Mouse (Mus musculus) cerebellum, adult 8-10 months (tissue): ENCODE measurements around the gene Gpr161.
"Not testable (repeated sequence)": the region's sequence is repeated elsewhere in the genome, so short reads cannot be mapped to it uniquely, and the experiment has no call there.

Source experiments
- DNase-seq: peaks from one replicate; pipeline ENCODE4 v3.0.0; 2022

Gene Gpr161

GRCm38 (mm10) chr1:165320141-165320934 lies 24.7 kb downstream of the Gpr161 start:
- peak; percentile 59 for DNase-seq

- DNase-seq, result no peak
Measured at GRCm38 (mm10) chr1:165321393-165321861, 25.8 kb downstream of the Gpr161 start.

GRCm38 (mm10) chr1:165321891-165322290 lies 26.3 kb downstream of the Gpr161 start:
- DNase-seq, result no peak

GRCm38 (mm10) chr1:165322934-165323333 lies 27.3 kb downstream of the Gpr161 start:
- no peak for DNase-seq

GRCm38 (mm10) chr1:165327370-165327769 lies 31.8 kb downstream of the Gpr161 start:
- DNase-seq, result no peak

GRCm38 (mm10) chr1:165327831-165328230 lies 32.2 kb downstream of the Gpr161 start:
- DNase-seq, result no peak

- DNase-seq, result not testable (repeated sequence)
Measured at GRCm38 (mm10) chr1:165328384-165329289, 33.0 kb downstream of the Gpr161 start.

- no peak for DNase-seq
Measured at GRCm38 (mm10) chr1:165330859-165331258, 35.3 kb downstream of the Gpr161 start.

- no peak for DNase-seq
Measured at GRCm38 (mm10) chr1:165332797-165333196, 37.2 kb downstream of the Gpr161 start.

- DNase-seq, result no peak
Measured at GRCm38 (mm10) chr1:165342126-165342525, 46.5 kb downstream of the Gpr161 start.

GRCm38 (mm10) chr1:165344453-165344852 lies 48.9 kb downstream of the Gpr161 start:
- DNase-seq, result no peak

- DNase-seq, result no peak
Measured at GRCm38 (mm10) chr1:165348627-165349026, 53.0 kb downstream of the Gpr161 start.

- DNase-seq, result no peak
Measured at GRCm38 (mm10) chr1:165356347-165356746, 60.8 kb downstream of the Gpr161 start.

GRCm38 (mm10) chr1:165363271-165363670 lies 67.7 kb downstream of the Gpr161 start:
- no peak for DNase-seq

- no peak for DNase-seq
Measured at GRCm38 (mm10) chr1:165365057-165365456, 69.5 kb downstream of the Gpr161 start.

- no peak for DNase-seq
Measured at GRCm38 (mm10) chr1:165370990-165371389, 75.4 kb downstream of the Gpr161 start.

- DNase-seq, result no peak
Measured at GRCm38 (mm10) chr1:165373839-165374238, 78.2 kb downstream of the Gpr161 start.
